Mouse (Mus musculus) layer of hippocampus, adult 2 months (tissue): ENCODE measurements around the gene Vps8. TPM values are rescaled to one million over a fixed set of nuclear protein-coding genes. Genes with fewer than 3 reads are reported as not detected.

Experiments used
- DNase-seq, 2 experiments: peaks; one replicate each; pipeline ENCODE4 v3.0.0; 2022; ENCODE audit warnings: low spot score in 2 of 2
- H3K27ac ChIP-seq: fragments of 200-600 bp; 2 replicates; pipeline ENCODE4 v1.8.1; 2022
- H3K4me3 ChIP-seq: fragments of 200-600 bp; 2 replicates; pipeline ENCODE4 v1.8.1; 2022; ENCODE audit warnings: mild to moderate bottlenecking
- CTCF ChIP-seq: fragments of 200-600 bp; conservative IDR thresholded peaks from 2 replicates; pipeline ENCODE4 v1.8.1; 2022; ENCODE audit warnings: antibody characterized with exemption, mild to moderate bottlenecking, moderate library complexity
- total RNA-seq, 2 experiments: library from RNA; stranded (reverse); gene quantifications; 2 replicates each; pipeline ENCODE4 v1.2.3; 2021

The Vps8 gene
- total RNA-seq, 2 experiments from 2014 or later = 55.1 to 55.9 TPM

DNA sequence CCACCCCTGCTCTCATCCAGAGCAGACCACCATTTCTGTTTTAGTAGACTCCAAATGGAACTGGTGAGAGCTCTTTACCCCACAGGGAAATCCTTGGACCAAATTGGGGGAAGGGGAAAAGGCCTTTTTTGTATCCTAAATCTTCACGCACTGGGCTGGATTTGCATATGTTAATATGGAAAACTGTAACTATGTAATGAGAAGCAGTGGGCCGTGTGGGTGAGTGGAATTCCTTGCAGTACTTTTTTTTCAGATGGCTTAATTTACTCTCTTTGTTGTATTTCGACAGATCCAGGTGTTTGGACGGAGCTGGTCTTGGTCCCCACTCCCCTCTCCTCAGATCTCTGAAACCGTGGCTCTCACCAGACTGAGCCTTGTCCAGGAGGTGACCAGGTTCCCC lies 32.2 kb upstream of the Vps8 start:
- H3K27ac ChIP-seq = no peak overlapping the region
- TF ChIP-seq CTCF = no peak
- no peak for DNase-seq

DNA sequence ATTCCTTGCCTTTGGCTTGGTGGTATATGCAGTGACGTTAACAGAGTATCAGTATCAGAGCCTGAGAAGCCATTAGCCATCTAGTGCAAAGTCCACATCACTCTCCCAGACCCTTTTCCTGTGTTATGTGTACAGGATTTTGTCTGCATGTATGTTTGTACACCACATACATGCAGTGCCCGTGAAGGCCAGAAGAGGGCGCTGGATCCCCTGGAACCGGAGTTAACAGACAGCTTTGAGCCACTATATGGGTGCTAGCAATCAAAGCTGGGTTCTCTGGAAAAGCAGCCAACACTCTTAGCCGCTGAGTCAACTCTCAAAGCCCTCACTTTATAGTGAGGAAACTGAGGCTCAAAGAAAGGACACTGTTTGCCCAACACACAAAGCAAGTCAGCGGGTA lies 30.8 kb upstream of the Vps8 start:
- Histone ChIP-seq H3K4me3 (no peak overlapping the region), H3K27ac (no peak overlapping the region)
- TF ChIP-seq CTCF = peak; percentile 60
- no peak for DNase-seq

More for the DNA sequence above, 32.2 kb upstream of the Vps8 start:
- H3K4me3 ChIP-seq = no peak overlapping the region

DNA sequence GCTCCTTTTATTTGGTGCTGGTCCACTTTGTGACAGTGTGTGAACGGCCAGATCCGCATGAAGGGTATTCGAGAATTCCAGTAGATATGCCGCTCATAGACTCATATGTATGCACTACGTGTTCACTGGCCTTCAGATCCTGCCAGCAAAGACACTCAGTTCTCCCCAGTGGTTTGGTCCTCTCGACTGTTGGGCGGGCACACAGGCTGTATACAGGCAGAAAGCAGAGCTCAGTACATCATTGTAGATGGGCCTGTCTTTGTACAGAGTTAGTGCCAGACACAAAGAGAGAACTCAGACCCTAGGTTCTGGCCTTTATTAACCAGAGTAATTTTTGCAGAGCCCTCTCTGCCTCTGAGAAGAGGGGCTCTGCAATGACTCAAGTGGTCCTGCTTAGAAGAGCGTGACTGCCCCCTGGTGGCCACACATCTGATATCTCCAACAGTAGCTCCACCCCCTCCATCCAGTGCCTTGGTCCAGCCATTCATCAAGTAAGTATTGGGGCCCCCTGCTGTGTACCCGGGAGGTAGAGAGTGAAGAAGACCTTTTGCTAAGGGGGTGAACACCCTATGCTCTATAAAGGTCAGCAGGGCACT lies 30.3 kb upstream of the Vps8 start:
- H3K4me3 ChIP-seq = no peak overlapping the region
- TF ChIP-seq CTCF = peak; percentile 89
- DNase-seq = peak; percentile 82 to 88
- 0 out of 2 replicates have a peak overlapping the region, but pooled peaks have one; percentile 9 for H3K27ac ChIP-seq

DNA sequence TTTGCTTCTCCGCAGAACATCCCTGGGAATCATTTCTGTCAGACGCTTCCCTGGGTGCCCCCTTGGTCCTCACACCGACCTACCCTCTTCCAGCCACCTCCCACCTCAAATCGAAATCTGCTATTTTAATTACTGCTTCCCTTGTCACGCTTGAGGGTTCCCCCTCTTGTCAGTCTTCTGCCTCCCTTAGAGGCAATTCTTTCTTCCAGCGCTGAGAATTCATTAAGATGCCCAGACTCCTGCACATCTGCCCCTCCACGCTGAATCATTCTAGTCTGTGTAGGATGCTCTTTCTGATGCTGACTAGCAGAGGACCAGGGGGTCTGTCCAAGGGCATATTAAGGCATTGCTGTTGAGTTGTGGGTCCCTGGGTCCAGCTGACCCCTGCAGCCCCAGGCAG lies 27.4 kb upstream of the Vps8 start:
- DNase-seq = no peak
- no peak overlapping the region for H3K4me3 ChIP-seq
- TF ChIP-seq CTCF = no peak
- no peak overlapping the region for H3K27ac ChIP-seq

DNA sequence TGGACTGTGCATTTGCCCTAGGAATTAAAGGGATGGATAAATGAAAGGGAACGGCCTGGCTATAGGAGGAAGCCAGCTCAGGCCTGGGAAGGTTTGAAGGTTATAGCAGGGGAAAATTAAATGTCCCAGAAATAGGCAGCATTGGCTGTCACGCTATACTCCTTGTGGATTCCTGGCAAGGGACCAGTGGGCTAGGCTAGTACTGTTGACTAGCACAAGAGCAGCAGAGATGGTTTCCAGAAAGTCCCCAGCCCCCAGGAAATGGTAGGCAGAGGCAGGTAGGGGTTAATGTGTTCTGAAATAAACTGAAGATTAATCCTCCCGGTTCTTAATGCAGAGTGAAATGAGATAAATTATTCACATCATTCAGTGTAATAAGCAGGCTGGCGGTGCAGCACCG lies 25.2 kb upstream of the Vps8 start:
- no peak overlapping the region for H3K27ac ChIP-seq
- DNase-seq = no peak
- no peak overlapping the region for H3K4me3 ChIP-seq
- TF ChIP-seq CTCF = no peak

DNA sequence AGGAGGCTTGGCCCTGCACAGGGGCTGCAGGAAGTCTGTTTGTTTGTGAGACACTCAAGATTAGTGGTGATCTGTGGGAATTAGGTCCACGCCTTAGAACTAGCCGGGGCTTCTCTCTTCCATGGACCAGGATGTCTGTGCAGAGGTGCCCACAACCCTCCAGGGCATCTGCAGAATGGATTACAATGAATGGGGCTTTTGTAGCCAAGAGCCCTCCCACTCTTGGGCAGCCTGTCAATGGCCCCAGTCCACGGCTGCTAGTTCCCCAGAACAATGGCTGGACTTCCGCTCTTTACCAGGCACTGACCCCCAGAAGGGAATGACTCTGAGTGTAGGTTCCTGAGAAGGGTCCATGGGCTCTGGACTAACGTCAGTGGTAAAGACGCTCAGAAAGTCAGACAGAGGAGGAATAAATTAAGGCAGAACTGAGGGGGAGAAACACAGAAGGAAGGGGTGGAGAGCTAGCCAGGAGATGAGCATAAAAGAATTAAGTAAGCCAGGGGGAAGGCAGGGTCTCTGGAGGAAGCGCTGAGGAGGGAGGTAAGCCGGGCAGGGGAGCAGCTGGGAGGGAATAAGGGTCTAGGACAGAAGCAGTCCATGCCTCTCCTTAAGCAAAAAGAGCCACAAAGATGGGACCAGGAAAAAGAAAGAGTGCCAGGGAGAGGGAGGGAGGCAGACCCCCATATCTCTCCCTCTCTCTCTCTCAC lies 24.4 kb upstream of the Vps8 start:
- no peak for TF ChIP-seq CTCF
- no peak overlapping the region for H3K27ac ChIP-seq
- no peak for DNase-seq
- peak overlapping the region; percentile 2; the same call in 1 of the 2 replicates for H3K4me3 ChIP-seq

DNA sequence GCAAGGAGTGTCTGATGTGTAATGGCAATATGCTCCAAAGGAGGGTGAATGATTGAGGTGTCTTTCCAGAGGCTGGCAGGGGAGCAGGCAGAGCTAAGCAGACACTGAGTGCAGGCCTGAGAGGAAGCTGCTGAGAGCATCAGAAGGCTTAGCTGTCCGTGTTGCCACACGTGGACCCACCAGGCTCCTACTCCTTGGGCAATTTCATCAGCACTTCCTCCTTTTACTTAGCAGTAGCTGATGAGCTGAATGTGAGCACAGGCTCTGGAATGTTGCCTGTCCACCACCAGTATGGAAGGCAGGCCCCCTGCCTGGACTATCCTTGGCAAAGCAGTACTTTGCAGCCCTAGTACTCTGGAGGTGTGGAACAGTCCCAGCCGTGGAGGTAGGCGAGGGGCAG lies 23.0 kb upstream of the Vps8 start:
- no peak overlapping the region for H3K4me3 ChIP-seq
- no peak for TF ChIP-seq CTCF
- no peak overlapping the region for H3K27ac ChIP-seq
- DNase-seq = no peak

DNA sequence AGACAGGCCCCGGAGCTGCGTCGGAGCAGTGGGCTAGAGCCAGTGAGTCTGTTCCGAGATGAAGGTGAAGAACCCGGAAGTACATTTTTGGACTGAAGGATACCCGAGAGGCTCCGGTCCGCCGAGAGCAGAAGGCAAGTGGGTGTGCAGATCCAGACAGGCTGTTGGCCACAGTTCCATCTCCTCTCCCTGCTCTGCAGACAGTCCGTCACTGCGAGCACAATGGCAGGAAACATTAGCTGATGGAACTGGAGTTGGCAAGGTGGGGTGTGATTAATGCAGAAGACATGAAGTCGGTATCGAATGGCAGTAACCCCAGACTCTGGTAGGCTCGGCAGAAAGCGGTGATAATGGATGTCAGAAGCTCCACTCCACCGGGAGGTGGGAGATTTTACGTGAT lies 20.9 kb upstream of the Vps8 start:
- Histone ChIP-seq H3K27ac (no peak overlapping the region; the same call in 1 of the 2 replicates), H3K4me3 (peak overlapping the region; percentile 22; the same call in 1 of the 2 replicates)
- DNase-seq = peak in 1 of 2 experiments; percentile 47
- no peak for TF ChIP-seq CTCF

DNA sequence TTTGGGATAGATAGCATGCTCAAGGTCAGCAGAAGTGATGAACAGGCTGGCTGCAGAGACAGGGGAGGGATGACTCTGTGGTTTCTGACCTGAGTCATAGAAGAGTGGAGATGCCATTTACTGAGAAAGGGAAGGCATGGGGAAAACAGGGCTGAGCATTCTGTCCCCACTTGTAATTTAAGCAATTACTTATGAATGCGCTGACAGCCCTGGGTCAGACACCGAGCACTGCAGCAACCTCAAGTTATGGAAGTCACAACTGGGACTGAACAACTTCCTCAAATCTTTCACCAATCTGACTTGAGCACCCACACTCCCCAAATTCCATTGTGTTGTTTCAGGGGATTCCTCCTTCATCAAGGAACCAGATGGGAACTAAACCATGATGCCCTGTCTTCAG lies 19.5 kb upstream of the Vps8 start:
- TF ChIP-seq CTCF = no peak
- Histone ChIP-seq H3K27ac (no peak overlapping the region), H3K4me3 (no peak overlapping the region)
- no peak for DNase-seq

DNA sequence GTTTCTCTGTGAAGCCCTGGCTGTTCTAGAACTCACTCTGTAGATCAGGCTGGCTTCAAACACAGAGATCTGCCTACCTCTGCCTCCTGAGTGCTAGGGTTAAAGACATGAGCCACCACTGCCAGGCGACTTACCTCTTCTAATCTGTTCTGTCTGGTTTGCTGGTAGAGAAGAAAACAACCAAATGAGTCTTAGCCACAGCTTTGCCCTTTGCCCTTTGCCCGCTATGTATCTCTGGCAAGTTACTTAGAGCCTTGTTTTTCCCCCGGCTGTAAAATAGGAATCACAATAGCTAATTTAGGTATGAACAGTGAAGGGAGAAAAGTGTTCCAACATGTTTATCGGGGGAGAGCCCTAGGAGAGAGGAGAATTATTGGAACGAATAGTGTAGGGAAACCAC lies 18.3 kb upstream of the Vps8 start:
- DNase-seq = no peak
- TF ChIP-seq CTCF = no peak
- Histone ChIP-seq H3K4me3 (no peak overlapping the region), H3K27ac (no peak overlapping the region)

DNA sequence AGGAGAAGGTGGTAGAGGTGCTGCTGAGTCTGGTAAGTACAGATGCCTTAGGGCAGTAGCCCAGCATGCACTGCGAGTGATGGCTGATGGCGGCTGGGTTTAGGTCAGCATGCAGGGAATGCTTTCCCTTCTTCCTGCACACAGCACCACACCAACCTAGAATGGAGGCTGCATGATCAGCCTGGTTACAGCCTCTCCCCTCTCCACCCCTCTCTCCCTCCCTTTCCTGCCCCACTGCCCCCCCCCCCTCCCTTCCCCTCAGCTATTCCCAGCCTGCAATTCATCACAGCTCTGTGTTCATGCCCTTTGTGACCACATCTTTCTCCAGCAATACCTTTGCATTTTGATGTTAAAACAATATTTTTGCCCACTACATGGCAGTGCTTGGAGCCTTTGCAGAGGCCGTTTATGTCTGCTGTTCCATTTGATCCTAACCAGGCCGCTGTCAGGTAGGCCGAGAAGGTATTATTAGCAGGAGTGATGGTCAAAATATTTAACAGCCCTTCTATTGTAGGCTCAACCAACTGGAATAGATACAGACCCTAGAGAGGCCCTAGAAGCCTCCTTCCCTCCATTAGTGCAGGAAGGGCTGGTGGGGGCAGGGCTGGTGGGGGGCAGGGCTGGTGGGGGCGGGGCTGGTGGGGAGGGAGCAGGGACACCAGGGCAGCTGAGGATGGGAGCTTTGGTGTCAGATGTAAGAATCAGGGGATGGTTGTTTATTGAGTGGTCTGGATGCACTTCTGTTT lies 17.5 kb upstream of the Vps8 start:
- no peak for DNase-seq
- no peak overlapping the region for H3K27ac ChIP-seq
- H3K4me3 ChIP-seq = no peak overlapping the region
- no peak for TF ChIP-seq CTCF

DNA sequence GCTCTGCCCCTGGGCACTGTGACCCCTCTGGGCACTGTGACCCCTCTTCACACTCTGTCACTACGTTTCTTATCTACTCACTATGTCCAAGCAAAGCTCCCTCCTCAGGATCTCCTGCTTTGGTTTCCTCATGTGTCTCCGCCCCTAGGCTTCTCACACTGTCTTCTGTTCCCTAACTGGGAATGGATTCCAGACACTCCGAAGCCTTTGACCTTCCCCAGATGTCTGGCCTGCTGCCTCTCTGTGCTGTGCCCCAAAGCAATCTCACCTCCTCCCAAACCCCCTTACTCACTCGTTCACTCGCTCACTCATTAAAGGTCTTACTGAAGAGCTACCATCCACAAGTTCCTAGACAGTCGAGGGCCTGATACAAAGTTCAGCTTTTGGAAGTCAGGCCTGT lies 16.8 kb upstream of the Vps8 start:
- Histone ChIP-seq H3K4me3 (no peak overlapping the region), H3K27ac (no peak overlapping the region)
- no peak for DNase-seq
- TF ChIP-seq CTCF = no peak

DNA sequence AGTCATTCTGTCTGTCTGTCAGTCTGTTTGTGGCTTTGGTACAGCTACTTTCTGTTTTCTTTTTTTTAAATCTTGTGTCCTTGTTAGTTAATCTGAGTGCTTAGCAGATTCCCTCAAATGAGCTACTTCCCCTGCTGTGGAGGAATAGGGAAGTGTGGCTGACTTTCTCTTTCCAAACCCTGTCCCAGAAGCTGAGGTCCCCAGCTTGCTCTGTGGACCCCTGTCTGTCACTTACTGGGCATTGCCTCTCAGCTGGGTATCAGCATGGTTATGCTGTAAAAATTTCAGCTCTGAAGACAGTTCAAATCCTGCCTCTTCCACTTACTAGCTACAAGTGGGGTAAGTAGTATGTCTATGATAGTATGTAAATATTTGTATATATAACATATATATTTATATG lies 11.1 kb upstream of the Vps8 start:
- DNase-seq = no peak
- no peak for TF ChIP-seq CTCF
- Histone ChIP-seq H3K27ac (no peak overlapping the region), H3K4me3 (no peak overlapping the region)
